In the genomic region with DNA sequence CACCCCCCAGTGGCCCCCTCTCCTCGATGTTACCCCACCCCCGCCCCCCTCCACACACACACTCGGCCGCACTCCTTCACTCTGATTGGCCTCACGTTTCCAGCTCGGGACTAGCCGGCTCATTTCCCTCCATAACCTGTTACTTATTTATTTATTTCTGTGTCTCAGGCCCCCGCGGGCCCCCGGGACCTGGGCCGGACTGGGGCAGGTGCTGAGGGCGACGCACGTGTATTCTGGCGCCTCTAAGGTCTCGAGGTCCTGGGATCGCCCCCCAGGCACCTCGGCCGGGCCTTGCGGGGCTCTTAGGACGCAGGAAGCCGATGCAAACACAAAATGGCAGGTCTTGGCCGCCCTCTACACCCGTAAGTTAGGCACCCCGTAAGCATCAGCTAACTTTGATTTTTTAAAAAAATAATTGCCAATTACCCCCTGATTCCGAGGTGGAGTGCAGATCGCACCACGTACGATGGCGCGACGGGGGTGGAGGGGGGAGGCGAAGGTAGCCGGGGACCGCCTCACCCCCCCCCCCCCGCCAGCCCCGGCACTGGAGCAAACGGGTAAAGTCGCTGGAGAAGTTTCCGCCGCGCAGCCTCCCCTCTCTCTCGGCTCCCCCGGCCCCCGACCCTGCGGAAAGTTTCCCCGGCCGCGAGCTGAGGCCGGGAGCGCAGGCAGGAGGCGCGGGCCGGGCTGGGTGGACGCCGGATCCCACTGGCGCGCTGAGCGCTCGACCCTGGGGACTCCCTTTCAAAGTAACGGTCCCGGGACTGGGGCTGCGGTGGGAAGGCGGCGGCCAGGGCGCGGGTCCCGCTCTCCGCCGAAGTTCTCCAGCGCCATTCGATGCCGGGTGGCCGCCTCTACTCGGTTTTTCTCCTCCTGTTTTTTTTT, we compare ENCODE assay signal across 8 mouse cellular contexts. TPM values are rescaled to one million over a fixed set of nuclear protein-coding genes. Genes with fewer than 3 reads are reported as not detected.
DNase-seq lines count a peak whose midpoint lies in the region; ATAC-seq and TF ChIP-seq lines count a peak whose summit lies in the region.

No protein-coding gene starts in this region.

- TF ChIP-seq CTCF in small intestine, adult 2 months (IDR thresholded peaks at IDR 0.05; ENCODE audit: extremely low read depth, insufficient read length, insufficient replicate concordance, low read depth, low read length) = no peak

- H3K9ac ChIP-seq in limb, embryonic 15.5 days = peak overlapping the region; percentile 35

- TF ChIP-seq POLR2A in small intestine, adult 2 months (IDR thresholded peaks at IDR 0.05; ENCODE audit: low read depth, low read length) = no peak

- H3K9me3 ChIP-seq in limb, embryonic 15.5 days = no peaks in the 10 kb centered on the region

- H3K4me3 ChIP-seq in limb, embryonic 15.5 days = peak overlapping the region; percentile 54
- peak overlapping the region; percentile 57 for H3K4me3 ChIP-seq in small intestine, adult 2 months (ENCODE audit: low read depth, low read length)

- H3K27me3 ChIP-seq in limb, embryonic 15.5 days = peaks cover 86% of the 10 kb centered on the region
- peaks cover 23% of the 10 kb centered on the region for H3K27me3 ChIP-seq in small intestine, adult 2 months (ENCODE audit: control insufficient read depth, insufficient read depth, low read length)

- intact Hi-C loops in heart, postnatal 10 days (cut with DNase I) = loop anchor here (5.0 to 10.0 kb wide), 6 partner anchors 66 to 1867 kb away; no protein-coding TSS in a partner anchor

- peak; percentile 5 to 44 for DNase-seq in heart, adult 18-20 months
- no peak for DNase-seq in heart, adult 8-10 months (ENCODE audit: low spot score)
- DNase-seq in R1 (ENCODE audit: low read depth, low spot score) = peak; percentile 49
- DNase-seq in embryo, embryonic 11 days = peak; percentile 83
- peak; percentile 43 to 55 for DNase-seq in heart, postnatal 10 days
- DNase-seq in spleen, postnatal 4 days (ENCODE audit: low spot score in 2 of 2) = no peak

- H3K36me3 ChIP-seq in limb, embryonic 15.5 days = no peaks in the 10 kb centered on the region
- H3K36me3 ChIP-seq in small intestine, adult 2 months (ENCODE audit: control insufficient read depth, insufficient read depth, low read length) = no peaks in the 10 kb centered on the region

- 0 out of 2 replicates have a peak, but pooled peaks have one; percentile 27 for ATAC-seq in limb, embryonic 15.5 days (ENCODE audit: insufficient number of reproducible peaks, low FRiP score, low TSS enrichment, low read depth)

- peak overlapping the region; percentile 54; the same call in 1 of the 2 replicates for H3K27ac ChIP-seq in limb, embryonic 15.5 days
- H3K27ac ChIP-seq in small intestine, adult 2 months (ENCODE audit: insufficient read depth, low read depth, low read length) = no peak overlapping the region

- under 1% methylated on average over 66 of the region's 75 CpGs for WGBS in limb, embryonic 15.5 days
- 2% methylated on average over 74 of the region's 75 CpGs for WGBS in small intestine, adult 2 months

- peaks cover 46% of the 10 kb centered on the region for H3K4me1 ChIP-seq in limb, embryonic 15.5 days
- no peaks in the 10 kb centered on the region for H3K4me1 ChIP-seq in small intestine, adult 2 months (ENCODE audit: control insufficient read depth, insufficient read depth, insufficient read length, low read length)

- H3K4me2 ChIP-seq in limb, embryonic 15.5 days = peak overlapping the region; percentile 96

RNA-seq across cellular contexts. Expression of gene Zfp536, which starts 1.7 kb away (rescaled TPM):
- total RNA-seq in heart, adult 18-20 months (2021) = 10 to 100 TPM in 1 of 2 experiments, 1 to 10 TPM in 1; 7.9 to 10.7 TPM
- 10 to 100 TPM in 1 of 4 experiments, 1 to 10 TPM in 3; 6.2 to 10.6 (median 8.5) TPM for total RNA-seq in heart, adult 8-10 months (2022)
- total RNA-seq in heart, postnatal 10 days (2021) = 10 to 100 TPM; 10.6 to 13.3 TPM
- 8.1 and 8.2 TPM in 2 replicates for polyA plus RNA-seq in limb, embryonic 15.5 days (2015; fragmentation: Nextera tagmentation; extraction: Ambion mirVana)
- polyA plus RNA-seq in small intestine, adult 2 months (2012; rRNA removed) = 0.70 and 0.81 TPM in 2 replicates

Comparison
In these comparisons a context has a peak if more than half of its experiments do, and no peak if none do; other contexts are left out.
1. DNase-seq: peak in heart, adult 18-20 months (2 of 2), R1 (single experiment), embryo, embryonic 11 days (single experiment) and heart, postnatal 10 days (2 of 2); none in heart, adult 8-10 months (single experiment) and spleen, postnatal 4 days (0 of 2).